Mouse (Mus musculus): Measurements from ENCODE around the gene Gm14137.

The Gm14137 gene

GRCm38 (mm10) chr2:119172862-119173576 is 1.3 kb upstream of the Gm14137 start:
- no peak for DNase-seq (ENCODE audit: low spot score)

GRCm38 (mm10) chr2:119174866-119175265 is 557 bp downstream of the Gm14137 start:
- DNase-seq (ENCODE audit: low spot score): no peak

GRCm38 (mm10) chr2:119175614-119176013 is 1.3 kb downstream of the Gm14137 start:
- no peak for DNase-seq (ENCODE audit: low spot score)

GRCm38 (mm10) chr2:119176761-119177160 is 2.5 kb downstream of the Gm14137 start:
- no peak for DNase-seq (ENCODE audit: low spot score)

- DNase-seq (ENCODE audit: low spot score): no peak
These were observed 3.2 kb downstream of the Gm14137 start for GRCm38 (mm10) chr2:119177384-119177939.

- DNase-seq (ENCODE audit: low spot score): no peak
These were observed 8.6 kb downstream of the Gm14137 start for GRCm38 (mm10) chr2:119182914-119183313.

- peak; percentile 60 for DNase-seq (ENCODE audit: low spot score)
These were observed 14.9 kb downstream of the Gm14137 start for GRCm38 (mm10) chr2:119189029-119189710.

GRCm38 (mm10) chr2:119190969-119191368 is 16.7 kb downstream of the Gm14137 start:
- DNase-seq (ENCODE audit: low spot score): no peak

GRCm38 (mm10) chr2:119194140-119194539 is 19.8 kb downstream of the Gm14137 start:
- no peak for DNase-seq (ENCODE audit: low spot score)

- DNase-seq (ENCODE audit: low spot score): no peak
These were observed 22.2 kb downstream of the Gm14137 start for GRCm38 (mm10) chr2:119196316-119197108.

GRCm38 (mm10) chr2:119197493-119197892 is 23.2 kb downstream of the Gm14137 start:
- DNase-seq (ENCODE audit: low spot score): no peak

- DNase-seq (ENCODE audit: low spot score): no peak
These were observed 23.7 kb downstream of the Gm14137 start for GRCm38 (mm10) chr2:119198049-119198448.

GRCm38 (mm10) chr2:119198934-119199333 is 24.6 kb downstream of the Gm14137 start:
- DNase-seq (ENCODE audit: low spot score): no peak

- DNase-seq (ENCODE audit: low spot score): no peak
These were observed 28.7 kb downstream of the Gm14137 start for GRCm38 (mm10) chr2:119202914-119203453.

- DNase-seq (ENCODE audit: low spot score): no peak
These were observed 29.7 kb downstream of the Gm14137 start for GRCm38 (mm10) chr2:119203871-119204460.

- no peak for DNase-seq (ENCODE audit: low spot score)
These were observed 33.6 kb downstream of the Gm14137 start for GRCm38 (mm10) chr2:119207961-119208343.

GRCm38 (mm10) chr2:119208344-119209175 is 34.3 kb downstream of the Gm14137 start, which contains the start of the genes Zfyve19 and Dnajc17:
Gene Zfyve19 (plus strand): TSS chr2:119208617.
Gene Dnajc17 (minus strand): TSS chr2:119208795.
- peak; percentile 85 for DNase-seq (ENCODE audit: low spot score)

GRCm38 (mm10) chr2:119209176-119209507 is 34.8 kb downstream of the Gm14137 start:
- DNase-seq (ENCODE audit: low spot score): no peak

Data from urinary bladder, postnatal 10 days (tissue).